Mouse (Mus musculus): ENCODE results near the gene Aup1.

DNA sequence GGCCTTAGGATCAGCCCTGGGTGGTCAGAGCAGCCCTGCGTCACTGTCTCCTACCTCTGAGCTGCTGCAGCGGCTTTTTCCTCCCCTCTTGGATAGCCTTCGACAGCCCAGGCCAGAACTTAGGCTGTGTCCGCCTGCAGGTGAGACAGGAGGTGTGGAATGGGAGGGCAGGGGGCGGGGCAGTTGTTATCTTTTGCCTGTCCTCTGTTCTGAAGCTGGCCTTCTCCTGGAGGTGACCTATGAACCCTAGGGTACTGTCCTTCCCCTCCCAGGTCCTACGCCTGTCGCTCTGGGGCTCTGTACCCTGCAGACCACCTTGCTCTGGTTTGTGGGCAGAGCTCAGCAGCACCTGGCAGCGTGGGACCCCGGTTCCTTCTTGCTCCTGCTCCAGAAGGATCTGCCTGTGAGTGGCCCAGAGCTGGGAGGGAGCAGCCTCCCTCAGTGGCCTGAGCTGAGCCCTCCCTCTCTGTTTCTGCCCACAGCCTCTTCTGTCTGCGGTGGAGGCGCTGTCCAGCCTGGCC is 48.9 kb downstream of the Aup1 start:
- TF ChIP-seq RAD21 (IDR thresholded peaks at IDR 0.05; ENCODE audit: low read depth, low read length) (no peak), CTCF (IDR thresholded peaks at IDR 0.05 in 2 of 3, conservative IDR thresholded peaks at IDR 0.05 in 1 of 3; ENCODE audit: control insufficient read depth in 1 of 3, insufficient read depth in 1 of 3, low read depth in 2 of 3, low read length in 3 of 3, poor library complexity in 1 of 3, severe bottlenecking in 1 of 3) (no peak), GATA1 (IDR thresholded peaks at IDR 0.05; ENCODE audit: low read depth, low read length) (no peak), ETS1 (IDR thresholded peaks at IDR 0.05; ENCODE audit: low read depth, low read length) (no peak), KAT2A (conservative IDR thresholded peaks at IDR 0.05; ENCODE audit: low read depth, low read length) (no peak), POLR2A (IDR thresholded peaks at IDR 0.05; ENCODE audit: control insufficient read depth in 1 of 2, insufficient read depth in 1 of 2, low read depth in 1 of 2, low read length in 2 of 2, poor library complexity in 1 of 2) (no peak), POLR2AphosphoS5 (IDR thresholded peaks at IDR 0.05; ENCODE audit: borderline replicate concordance, low read depth, low read length) (no peak), MAFK (IDR thresholded peaks at IDR 0.05; ENCODE audit: borderline replicate concordance, low read depth, low read length) (no peak), USF1 (IDR thresholded peaks at IDR 0.05; ENCODE audit: low read depth, low read length) (no peak), TAL1 (IDR thresholded peaks at IDR 0.05; ENCODE audit: low read length) (no peak)
